Mouse (Mus musculus): ENCODE measurements around the gene Fgfr2.

DNA sequence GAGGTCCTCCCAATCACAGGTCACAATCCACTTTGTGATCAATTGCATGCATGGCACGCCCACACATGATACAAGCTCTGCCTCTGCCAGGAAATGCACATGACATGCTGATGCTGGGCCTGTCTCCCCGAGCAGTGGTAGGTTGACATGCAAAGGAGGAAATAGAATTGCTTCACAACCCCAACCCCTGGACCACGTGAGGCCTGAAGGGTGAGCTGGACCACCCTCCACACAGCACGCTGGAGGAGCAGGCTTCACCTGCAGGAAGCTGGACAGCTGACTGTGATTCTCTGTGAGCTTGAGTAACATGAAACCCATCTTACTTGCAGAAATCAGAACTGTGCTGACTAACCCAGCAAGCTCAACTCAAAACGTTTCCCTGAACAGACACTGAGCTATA lies 638.7 kb downstream of the Fgfr2 start:
- TF ChIP-seq CTCF (IDR thresholded peaks at IDR 0.05; ENCODE audit: extremely low read depth, insufficient read length, insufficient replicate concordance, low read depth, low read length) (no peak), POLR2A (IDR thresholded peaks at IDR 0.05; ENCODE audit: low read depth, low read length) (no peak)

Data from small intestine, adult 2 months (tissue).